Mouse (Mus musculus) urinary bladder, adult 18-20 months (tissue): ENCODE results near the gene Mgat3.

Source experiments
- DNase-seq, 2 experiments: peaks; one replicate each; pipeline ENCODE4 v3.0.0; 2022; ENCODE audit warnings: low spot score in 2 of 2, mixed read lengths in 2 of 2

Mgat3 gene

DNA sequence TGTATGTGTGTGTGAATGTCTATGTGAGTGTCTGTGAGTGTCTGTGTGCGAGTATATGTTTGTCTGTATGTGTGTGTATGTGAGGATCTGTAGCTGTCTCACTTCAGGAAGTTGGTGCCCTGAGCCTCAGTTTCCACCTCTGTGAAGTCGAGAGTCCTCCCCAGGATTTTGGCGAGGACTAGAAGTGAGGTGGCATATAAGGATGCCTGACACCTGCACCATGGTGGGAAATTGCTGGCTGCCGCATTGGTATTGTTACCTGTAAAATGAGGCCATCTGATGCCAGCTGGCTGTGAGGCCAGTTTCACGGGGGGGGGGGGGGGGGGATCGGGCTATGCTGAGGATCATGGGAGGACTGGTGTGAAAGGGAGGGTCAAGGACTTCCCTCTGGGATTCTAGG is 2.2 kb downstream of the Mgat3 start:
- no peak for DNase-seq

GRCm38 (mm10) chr15:80181561-80181960 is 8.0 kb downstream of the Mgat3 start:
- DNase-seq = no peak

GRCm38 (mm10) chr15:80182072-80182700 is 8.7 kb downstream of the Mgat3 start:
- DNase-seq = no peak

- no peak for DNase-seq
Measured at GRCm38 (mm10) chr15:80188927-80189326, 15.4 kb downstream of the Mgat3 start.

DNA sequence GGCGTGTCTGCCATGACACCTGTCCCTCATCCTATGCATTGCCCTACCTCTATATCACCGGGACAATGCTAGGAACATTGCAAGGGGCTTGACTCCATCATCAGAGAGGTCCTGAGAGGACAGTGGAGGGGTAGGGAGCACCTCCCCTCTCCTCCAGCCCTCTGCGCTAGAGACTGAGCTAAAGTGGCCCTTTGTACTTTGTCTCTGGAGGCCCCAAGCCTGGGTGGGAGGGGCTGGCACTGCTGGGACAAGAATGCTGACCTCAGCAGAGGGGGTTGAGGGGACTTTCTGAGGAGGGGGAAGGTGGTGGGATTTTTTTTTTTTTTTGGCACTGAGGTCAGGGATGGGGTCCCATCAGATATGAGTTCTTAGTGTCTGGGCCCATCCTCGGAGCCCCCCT is 16.6 kb downstream of the Mgat3 start:
- DNase-seq = no peak

- DNase-seq = no peak
Measured at GRCm38 (mm10) chr15:80191585-80192245, 18.2 kb downstream of the Mgat3 start.

GRCm38 (mm10) chr15:80192246-80192585 is 18.7 kb downstream of the Mgat3 start:
- DNase-seq = no peak

DNA sequence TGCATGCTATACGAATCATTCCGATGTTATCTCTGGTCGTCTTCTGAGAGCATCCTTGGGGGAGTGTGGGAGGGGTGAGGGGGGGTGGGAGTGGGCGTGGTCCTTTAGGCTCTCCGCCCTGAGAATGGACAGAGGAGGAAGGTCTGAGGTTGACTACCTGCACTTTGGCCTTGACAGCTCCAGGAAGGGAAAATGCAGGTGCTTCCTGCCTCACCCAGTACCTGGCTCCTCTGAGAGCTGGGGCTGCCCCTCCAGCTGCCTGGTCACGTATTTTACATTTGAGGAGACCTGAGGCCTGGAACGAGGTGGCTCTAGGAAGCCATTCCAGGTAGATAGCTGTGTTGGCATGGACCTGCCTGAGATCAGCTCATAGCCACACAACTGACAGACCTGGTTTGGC is 19.3 kb downstream of the Mgat3 start:
- no peak for DNase-seq

DNA sequence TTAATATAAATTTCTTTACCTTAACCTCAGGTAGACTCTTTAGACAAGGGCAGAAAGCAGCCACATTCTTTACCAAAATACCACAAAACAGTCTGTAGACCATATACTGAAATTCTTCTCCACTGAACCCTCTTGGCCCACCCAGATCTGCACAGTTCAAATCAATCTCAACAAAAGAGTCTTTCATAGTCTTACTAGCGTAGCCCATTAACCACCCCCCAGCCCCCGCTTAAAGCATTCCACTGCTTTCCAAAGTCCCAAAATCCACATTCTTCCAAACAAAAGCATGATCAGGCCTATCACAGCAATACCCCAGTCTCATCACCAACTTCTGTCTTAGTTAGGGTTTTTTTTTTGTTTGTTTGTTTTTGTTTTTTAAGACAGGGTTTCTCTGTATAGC is 26.0 kb downstream of the Mgat3 start:
- no peak for DNase-seq

DNA sequence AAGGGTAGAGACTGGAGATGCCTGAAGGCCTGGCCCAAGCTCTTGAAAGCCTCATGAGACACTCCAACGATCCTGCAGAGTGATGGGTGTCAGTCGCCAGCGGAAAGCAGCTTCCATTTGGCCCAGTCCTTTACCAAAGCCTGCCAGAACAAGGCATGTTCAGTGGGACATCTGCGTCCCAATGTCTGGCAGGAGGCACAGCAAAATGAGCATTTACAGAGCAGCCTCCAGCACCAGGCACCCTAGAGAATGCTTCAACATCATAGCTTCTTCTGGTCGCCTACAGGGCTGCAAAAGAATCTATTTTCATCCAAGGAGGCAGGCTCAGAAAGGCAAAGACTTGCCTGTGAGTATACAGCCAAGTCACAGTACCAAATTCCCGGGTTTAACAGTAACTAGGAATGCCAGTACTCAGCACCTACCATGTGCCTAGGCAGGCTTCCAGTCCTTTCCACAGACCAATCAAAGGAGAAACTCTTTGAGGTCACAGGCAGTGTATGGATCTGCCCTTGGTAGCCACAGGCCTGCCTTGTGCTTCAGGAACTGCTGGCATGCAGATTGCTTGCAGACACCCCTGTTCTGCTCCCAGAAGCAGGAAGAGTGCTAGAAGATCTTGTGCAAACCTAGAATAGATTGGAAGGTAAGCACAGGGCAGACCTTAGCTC is 28.7 kb downstream of the Mgat3 start:
- DNase-seq = no peak

DNA sequence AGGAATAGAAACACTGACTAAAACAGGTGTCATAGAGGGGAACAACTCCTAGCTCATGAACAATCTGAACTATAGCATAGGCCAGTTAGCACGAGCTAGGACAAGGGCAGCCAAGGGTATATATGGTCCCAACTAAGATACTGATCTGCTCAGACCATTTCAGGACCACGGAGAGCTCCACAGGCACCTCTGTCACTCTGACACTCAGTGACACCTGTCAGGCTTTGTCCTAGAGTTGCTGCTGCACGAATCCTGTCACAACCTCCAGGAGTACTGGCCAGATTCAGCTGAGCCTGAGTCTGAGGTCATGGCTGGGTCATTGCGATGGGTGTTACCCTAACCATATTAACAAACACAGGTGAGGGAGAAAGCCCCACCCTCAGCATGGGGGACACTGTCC is 29.9 kb downstream of the Mgat3 start:
- no peak for DNase-seq

- no peak for DNase-seq
Measured at GRCm38 (mm10) chr15:80206057-80206565, 32.6 kb downstream of the Mgat3 start.

DNA sequence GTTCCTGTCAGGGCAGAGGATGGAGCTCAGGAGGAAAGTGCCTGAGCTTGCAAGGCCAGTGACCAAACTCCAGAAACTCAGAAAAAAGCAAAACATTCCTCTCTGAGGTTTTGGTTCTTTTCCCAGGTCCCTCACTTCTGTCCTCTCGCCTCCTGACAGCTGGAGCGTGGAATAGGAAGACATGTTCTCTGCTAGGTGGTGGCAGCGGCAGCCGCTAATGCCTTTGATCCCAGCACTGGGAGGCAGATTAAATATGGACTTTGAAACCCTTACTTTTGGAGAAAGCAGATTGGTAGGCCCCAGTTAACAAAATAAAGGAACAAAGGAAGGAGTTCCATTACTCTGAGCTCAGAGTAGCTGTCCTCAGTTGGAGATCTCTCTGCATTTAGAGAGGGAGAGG is 34.9 kb downstream of the Mgat3 start:
- DNase-seq = no peak

DNA sequence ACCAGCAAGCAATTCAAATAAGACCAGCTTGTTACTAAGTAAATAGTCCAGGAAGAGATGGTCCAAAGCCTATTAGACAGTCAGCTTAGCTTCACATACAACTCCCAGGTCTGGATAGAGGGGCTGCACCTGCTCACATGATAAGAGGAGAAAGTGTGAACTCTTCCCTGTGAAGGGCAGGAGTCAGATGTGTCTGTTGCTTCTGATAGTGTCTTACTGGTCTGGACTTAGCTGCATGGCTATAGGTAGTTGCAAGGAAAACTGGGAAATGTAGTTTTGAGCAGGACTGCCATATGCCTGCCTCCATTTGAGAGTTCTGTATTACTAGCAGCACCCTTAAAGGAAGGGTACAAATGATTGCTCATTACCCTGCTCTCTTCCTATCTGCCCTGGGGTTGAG is 40.2 kb downstream of the Mgat3 start:
- DNase-seq = no peak

DNA sequence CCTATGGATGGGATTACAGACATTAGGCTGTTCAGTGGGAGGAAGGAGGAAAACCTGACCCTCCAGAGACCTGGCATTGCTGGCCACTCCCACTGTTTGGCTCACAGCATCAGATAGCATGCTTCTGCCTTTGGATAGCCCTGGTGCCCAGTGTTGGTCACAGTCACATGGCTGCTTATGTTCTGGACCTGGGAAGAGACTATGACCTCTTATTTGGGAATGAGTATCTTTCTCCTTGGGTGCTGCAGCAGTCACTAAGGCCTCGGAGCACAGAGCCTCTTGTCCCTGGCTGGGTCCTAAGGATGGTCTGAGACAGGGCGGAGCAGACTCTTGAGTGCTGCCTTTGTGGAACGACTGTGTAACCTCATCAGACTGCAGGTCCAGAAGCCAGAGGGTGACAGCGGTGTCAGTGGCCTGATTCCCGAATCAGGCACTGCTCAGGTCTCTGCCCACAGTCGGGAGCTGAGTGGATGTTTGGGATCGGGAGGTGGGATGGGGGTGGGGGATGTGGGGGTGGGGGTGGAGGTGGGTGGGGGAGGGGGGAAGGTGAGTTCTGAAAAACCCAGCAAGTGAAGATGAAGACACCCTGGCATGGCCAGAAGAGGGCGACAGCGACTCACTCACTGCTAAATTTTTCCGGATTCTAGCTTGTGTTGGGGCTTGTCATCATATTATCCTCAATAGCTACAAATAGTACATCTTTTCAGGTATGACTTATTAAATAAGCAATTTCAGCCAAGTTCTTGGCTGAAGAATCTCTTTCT is 42.4 kb downstream of the Mgat3 start:
- DNase-seq = no peak

GRCm38 (mm10) chr15:80216480-80216820 is 42.9 kb downstream of the Mgat3 start:
- DNase-seq = no peak

DNA sequence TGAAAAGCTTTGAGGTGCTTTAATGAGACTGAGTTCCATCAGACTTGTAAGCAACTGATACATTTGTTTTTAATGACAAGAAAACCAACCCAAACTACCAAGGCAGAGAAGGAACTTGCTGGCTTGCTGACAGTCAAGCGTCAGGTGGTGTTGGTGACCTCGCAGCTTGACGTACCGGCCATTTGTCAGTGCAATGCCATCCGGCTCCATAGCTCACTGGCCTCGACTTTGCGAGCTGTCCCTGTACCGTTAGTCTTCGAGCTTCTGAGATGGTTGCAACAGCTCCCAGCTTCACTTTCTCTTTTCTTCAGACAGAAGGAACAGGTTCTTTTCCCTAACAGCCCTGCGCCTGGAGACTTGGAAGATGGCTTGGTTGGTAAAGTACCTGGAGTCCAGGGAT is 44.0 kb downstream of the Mgat3 start:
- no peak for DNase-seq

DNA sequence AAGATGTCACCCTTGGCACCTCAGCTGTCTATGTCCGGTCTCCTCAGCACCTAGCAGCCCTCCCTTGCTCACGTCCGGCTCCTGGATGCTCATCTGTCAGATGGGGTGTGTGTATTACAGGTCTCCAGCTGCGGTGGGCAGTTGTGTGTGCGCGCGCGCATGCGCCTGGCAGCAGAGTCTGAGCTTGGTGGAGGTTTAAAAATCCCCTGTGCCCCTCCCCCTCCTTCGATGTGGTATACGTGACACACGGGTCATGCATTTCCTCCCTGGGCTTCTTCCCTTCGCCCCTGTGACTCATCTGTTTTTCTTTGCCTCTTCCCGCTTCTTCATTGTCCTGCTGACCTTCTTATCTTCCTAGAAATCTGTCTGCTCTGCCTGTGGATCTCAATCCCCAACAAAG is 45.7 kb downstream of the Mgat3 start:
- DNase-seq = no peak

DNA sequence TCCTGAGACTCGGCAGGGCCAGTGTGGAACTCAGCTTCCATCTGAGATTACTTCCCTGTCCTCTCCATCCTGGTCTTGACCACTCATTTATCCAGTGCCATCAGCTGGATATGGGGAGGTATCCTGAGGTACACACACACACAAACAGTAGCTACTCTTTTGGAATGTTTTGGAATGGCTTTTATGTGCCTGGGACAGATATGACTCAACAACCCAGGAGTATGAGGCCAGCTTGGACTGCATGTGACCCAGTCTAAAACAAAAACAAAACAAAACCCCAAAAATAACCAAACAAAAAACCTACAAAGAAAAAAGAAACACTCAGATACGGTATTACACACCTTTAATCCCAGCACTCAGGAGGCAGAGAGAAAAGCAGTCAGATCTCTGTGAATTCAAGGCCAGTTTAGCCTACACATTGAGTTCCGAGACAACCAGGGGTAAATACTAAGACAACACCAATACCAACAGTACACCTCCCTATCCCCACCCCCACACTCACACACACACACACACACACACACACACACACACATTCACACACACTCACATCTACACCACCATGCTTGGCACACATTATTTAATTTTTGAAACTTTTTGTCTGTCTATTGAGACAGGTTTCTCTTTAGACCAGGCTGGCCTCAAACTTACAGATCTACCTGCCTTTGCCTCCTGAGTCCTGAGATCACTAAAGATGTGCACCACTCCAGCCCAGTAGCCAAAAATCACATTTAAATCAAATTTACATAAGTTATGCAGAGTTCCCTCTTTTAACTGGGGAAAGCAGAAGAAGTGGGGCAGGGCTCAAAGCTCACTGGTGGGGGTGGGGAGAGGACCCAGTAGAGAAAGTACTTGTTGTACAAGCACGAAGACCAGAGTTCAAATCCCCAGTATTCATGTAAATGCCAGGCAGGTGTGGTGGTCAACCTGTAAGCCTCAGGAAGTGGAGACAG is 46.5 kb downstream of the Mgat3 start:
- DNase-seq = no peak

DNA sequence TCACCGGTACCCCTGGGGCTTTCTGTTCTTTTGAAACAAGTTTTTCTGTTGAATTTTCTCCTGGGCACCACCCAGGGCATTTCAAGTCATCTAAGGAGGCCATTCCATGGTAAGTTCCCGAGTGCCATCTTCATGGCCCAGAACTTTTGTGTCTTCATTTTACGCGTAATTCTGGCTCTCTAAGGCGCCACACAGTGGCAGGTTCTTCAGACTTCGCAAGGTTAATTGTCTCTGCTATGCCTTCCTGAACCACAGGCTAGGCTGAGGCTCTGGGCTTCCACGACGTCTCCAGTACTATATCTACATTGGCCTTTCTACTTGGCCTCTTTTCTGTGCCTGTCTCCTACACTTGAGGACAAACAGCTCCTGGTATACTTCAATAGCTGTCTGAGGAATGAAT is 47.5 kb downstream of the Mgat3 start:
- DNase-seq = no peak

DNA sequence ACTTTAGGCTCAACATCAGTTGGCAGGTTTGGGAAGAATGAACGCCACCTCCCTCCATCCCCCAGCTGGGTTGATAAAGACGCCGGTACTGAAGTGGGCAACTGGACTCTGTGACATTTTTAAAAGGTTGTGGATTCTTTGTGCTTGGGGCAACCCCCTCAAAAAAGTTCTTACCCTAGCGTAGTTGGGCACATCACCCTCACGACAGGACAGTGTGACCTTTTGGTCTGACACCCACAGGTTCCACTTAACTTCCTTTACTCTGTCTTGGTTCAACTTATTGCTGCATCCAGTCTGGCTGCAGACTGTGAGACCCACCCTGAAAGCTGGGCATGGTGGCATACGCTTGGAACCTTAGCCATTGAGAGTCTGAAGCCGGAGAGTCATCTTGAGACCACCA is 50.2 kb downstream of the Mgat3 start:
- no peak for DNase-seq
